8 mouse cellular contexts compared by ENCODE assay signal in genomic region chrX:152178843-152179545, GRCm38 (mm10). TPM values are rescaled to one million over a fixed set of nuclear protein-coding genes. Genes with fewer than 3 reads are reported as not detected.
DNase-seq lines count a peak whose midpoint lies in the region; ATAC-seq and TF ChIP-seq lines count a peak whose summit lies in the region.

No protein-coding gene starts in this region.

- H3K9me3 ChIP-seq in hindbrain, postnatal 0 days (ENCODE audit: low read length), result no peaks in the 10 kb centered on the region
- H3K9me3 ChIP-seq in liver, embryonic 13.5 days (replicated peaks), result no peaks in the 10 kb centered on the region

- peak; percentile 76 for ATAC-seq in hindbrain, postnatal 0 days
- 0 out of 2 replicates have a peak, but pooled peaks have one; percentile 10 for ATAC-seq in liver, embryonic 13.5 days (ENCODE audit: low read depth)

- H3K4me3 ChIP-seq in hindbrain, postnatal 0 days (ENCODE audit: low read length), result 0 out of 2 replicates have a peak overlapping the region, but pooled peaks have one; percentile 16
- H3K4me3 ChIP-seq in liver, embryonic 13.5 days (replicated peaks), result peak overlapping the region; percentile 29; the same call in 1 of the 2 replicates

- H3K4me2 ChIP-seq in hindbrain, postnatal 0 days (ENCODE audit: low read depth, low read length), result peak overlapping the region; percentile 13
- H3K4me2 ChIP-seq in liver, embryonic 13.5 days, result peak overlapping the region; percentile 26; the same call in 1 of the 2 replicates

- H3K36me3 ChIP-seq in hindbrain, postnatal 0 days (ENCODE audit: insufficient read depth, low read length), result no peaks in the 10 kb centered on the region
- no peaks in the 10 kb centered on the region for H3K36me3 ChIP-seq in liver, embryonic 13.5 days

- no peaks in the 10 kb centered on the region for H3K4me1 ChIP-seq in hindbrain, postnatal 0 days (ENCODE audit: insufficient read depth, low read length)
- no peaks in the 10 kb centered on the region for H3K4me1 ChIP-seq in liver, embryonic 13.5 days (replicated peaks)

- no peaks in the 10 kb centered on the region; the same call in 1 of the 2 replicates for H3K27me3 ChIP-seq in hindbrain, postnatal 0 days (ENCODE audit: insufficient read depth, low read length)
- H3K27me3 ChIP-seq in liver, embryonic 13.5 days, result peaks cover 3% of the 10 kb centered on the region; the same call in 1 of the 2 replicates

- 46% methylated on average over 8 of the region's 8 CpGs for WGBS in hindbrain, postnatal 0 days
- 63% methylated on average over 7 of the region's 8 CpGs for WGBS in liver, embryonic 13.5 days (ENCODE audit: insufficient replicate concordance)

- no peak for TF ChIP-seq CTCF in hindbrain, postnatal 0 days (IDR thresholded peaks at IDR 0.05; ENCODE audit: low read depth)

- no peak overlapping the region for H3K27ac ChIP-seq in hindbrain, postnatal 0 days
- H3K27ac ChIP-seq in liver, embryonic 13.5 days, result no peak overlapping the region

- no peak overlapping the region for H3K9ac ChIP-seq in hindbrain, postnatal 0 days (replicated peaks; ENCODE audit: low read length)
- H3K9ac ChIP-seq in liver, embryonic 13.5 days, result no peak overlapping the region

- DNase-seq in embryo, embryonic 10 days (ENCODE audit: low spot score), result peak; percentile 11
- no peak for DNase-seq in embryo, embryonic 9.5 days (ENCODE audit: extremely low spot score)
- peak; percentile 32 to 68 for DNase-seq in cerebellum, adult 18-20 months
- peak; percentile 72 for DNase-seq in gastrocnemius, postnatal 10 days
- peak; percentile 37 for DNase-seq in hindbrain, postnatal 0 days (ENCODE audit: low spot score)
- no peak for DNase-seq in liver, embryonic 13.5 days
- peak; percentile 54 for DNase-seq in ovary, postnatal 14 days (ENCODE audit: low spot score)
- no peak for DNase-seq in layer of hippocampus, postnatal 36 days

RNA-seq across cellular contexts. Expression of gene Iqsec2, which starts 34.9 kb away (rescaled TPM):
- 10 to 100 TPM; 15.5 to 17.5 TPM for total RNA-seq in gastrocnemius, postnatal 10 days (2021)
- 27.3 and 30.0 TPM in 2 replicates for total RNA-seq in hindbrain, postnatal 0 days (2014; rRNA removed)
- polyA plus RNA-seq in hindbrain, postnatal 0 days (2015; fragmentation: Nextera tagmentation; extraction: Ambion mirVana), result 9.5 and 9.7 TPM in 2 replicates
- polyA plus RNA-seq in liver, embryonic 13.5 days (2015; fragmentation: Nextera tagmentation; extraction: Ambion mirVana), result 0.51 and 0.60 TPM in 2 replicates
- total RNA-seq in layer of hippocampus, postnatal 36 days (2021), result 100 to 1,000 TPM; 157 to 165 TPM

RNA-seq across cellular contexts. Expression of gene Kdm5c, which starts 53.8 kb away (rescaled TPM):
- 10 to 100 TPM; 19.3 to 35.5 TPM for total RNA-seq in gastrocnemius, postnatal 10 days (2021)
- total RNA-seq in hindbrain, postnatal 0 days (2014; rRNA removed), result 54.5 and 55.6 TPM in 2 replicates
- polyA plus RNA-seq in hindbrain, postnatal 0 days (2015; fragmentation: Nextera tagmentation; extraction: Ambion mirVana), result 17.4 and 24.5 TPM in 2 replicates
- polyA plus RNA-seq in liver, embryonic 13.5 days (2015; fragmentation: Nextera tagmentation; extraction: Ambion mirVana), result 18.2 and 25.7 TPM in 2 replicates
- 10 to 100 TPM; 54.2 to 62.3 TPM for total RNA-seq in layer of hippocampus, postnatal 36 days (2021)

Comparison
In these comparisons a context has a peak if more than half of its experiments do, and no peak if none do; other contexts are left out.
1. DNase-seq: peak in embryo, embryonic 10 days (single experiment), cerebellum, adult 18-20 months (2 of 2), gastrocnemius, postnatal 10 days (single experiment), hindbrain, postnatal 0 days (single experiment) and ovary, postnatal 14 days (single experiment); none in embryo, embryonic 9.5 days (single experiment), liver, embryonic 13.5 days (single experiment) and layer of hippocampus, postnatal 36 days (0 of 2).